Mouse (Mus musculus): ENCODE measurements around the gene Osbpl3. TPM values are rescaled to one million over a fixed set of nuclear protein-coding genes. Genes with fewer than 3 reads are reported as not detected.

Osbpl3 gene
- 10 to 100 TPM; 24.0 to 35.0 TPM for total RNA-seq (2021)

DNA sequence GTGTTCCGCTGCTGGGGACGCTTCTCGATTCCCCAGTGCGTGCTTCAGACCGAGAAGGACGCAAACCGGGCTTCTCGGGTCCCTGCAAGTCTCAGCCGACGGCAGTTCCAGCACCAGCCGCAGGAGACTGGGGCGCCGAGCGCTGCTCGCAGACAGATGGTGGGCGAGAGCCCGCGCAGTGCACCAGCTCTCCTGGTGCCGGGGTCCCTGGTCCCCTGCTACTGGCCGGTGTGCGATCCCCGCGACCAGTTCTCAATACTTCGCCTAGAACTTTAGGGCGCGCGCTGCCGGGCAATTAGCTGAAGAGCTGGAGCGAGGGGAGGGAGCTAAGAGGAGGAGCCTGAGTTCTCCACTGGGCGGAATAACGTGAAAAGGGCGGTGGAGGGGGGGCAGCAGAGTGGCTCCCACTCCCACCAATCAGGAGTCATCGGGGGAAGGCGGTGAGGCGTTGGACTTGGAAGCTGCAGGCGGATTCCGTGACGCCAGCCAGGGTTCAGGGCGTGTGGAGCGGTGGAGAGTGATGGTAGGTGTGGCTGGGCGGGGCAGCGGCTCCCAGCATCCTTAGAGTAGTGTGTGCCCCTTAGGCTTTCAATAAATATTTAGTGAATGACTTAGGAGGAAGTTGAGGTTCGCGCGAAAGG, at the start of gene Osbpl3:
Gene Osbpl3, minus strand, starts transcription at position 373 of the 641 bp plus-strand sequence.
- DNase-seq = peak; percentile 78 to 88
- intact Hi-C loops (cut with DNase I) = loop anchor here (2.0 kb wide), 3 partner anchors 71 to 143 kb away; no protein-coding TSS in a partner anchor

GRCm38 (mm10) chr6:50505531-50505930, 49.5 kb upstream of the Osbpl3 start:
- intact Hi-C loops (cut with DNase I) = no loop called here
- DNase-seq = no peak

DNA sequence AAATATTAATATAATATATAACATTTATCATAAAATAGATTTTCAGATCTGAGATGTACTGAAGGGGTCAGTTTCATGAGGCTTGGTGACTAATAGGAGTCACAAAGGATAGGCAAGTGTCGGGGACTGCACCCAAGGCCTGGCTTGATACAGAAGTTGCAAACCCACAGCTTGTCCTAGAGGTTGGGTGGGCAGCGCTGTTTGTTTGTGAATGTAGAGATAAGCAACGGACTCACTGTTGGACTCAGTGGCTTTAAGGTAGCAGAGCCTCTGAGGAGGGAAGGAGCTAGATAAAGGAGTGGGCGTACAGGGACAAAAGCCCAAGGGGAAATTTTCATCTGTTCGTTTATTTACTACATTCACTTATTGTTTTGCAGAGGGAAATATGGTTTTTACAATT, 48.7 kb upstream of the Osbpl3 start:
- intact Hi-C loops (cut with DNase I) = no loop called here

GRCm38 (mm10) chr6:50503779-50504178, 47.8 kb upstream of the Osbpl3 start:
- no peak for DNase-seq
- intact Hi-C loops (cut with DNase I) = no loop called here

More for the DNA sequence above, 48.7 kb upstream of the Osbpl3 start:
- DNase-seq = no peak

DNA sequence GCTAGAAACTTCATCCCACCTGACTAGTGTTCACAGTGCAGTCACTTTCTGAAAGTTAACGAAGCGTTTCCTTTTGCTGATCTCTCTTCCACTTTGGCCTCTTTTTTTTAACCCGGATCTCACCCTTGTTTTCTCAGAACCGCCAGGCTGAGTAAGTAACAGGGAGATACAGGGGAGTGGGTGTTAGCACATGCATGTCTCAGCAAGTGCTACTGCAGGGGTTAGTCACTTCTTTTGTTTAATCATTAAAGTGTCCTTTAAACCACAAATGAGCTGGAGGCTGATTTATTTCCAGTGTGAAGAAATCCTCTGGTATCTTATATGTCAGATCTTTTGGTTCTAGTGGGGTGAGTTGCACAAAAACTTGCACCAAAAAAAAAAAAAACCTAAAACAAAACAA, 47.0 kb upstream of the Osbpl3 start:
- intact Hi-C loops (cut with DNase I) = no loop called here
- no peak for DNase-seq

DNA sequence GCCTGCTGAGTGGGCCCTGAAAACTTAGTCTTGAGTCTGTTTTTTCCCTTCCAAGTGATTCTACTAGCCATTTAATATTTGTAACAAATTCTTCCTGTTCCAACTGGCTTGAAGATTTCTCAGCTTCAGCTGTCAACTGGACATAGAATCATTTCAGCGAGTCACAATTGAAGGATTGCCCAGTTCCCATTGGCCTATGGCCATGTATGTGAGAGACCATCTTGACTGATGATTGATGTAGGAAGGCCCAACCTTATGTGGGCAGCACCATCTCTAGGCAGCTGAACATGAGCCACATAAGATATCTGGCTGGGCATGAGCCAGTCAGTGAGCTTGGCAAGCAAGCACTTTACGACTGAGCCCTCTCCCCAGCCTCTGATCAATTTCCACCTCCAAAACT, 42.3 kb upstream of the Osbpl3 start:
- peak; percentile 24 to 33 for DNase-seq
- intact Hi-C loops (cut with DNase I) = no loop called here

- DNase-seq = no peak
- intact Hi-C loops (cut with DNase I) = no loop called here
These were observed 34.5 kb upstream of the Osbpl3 start for GRCm38 (mm10) chr6:50490519-50490918.

DNA sequence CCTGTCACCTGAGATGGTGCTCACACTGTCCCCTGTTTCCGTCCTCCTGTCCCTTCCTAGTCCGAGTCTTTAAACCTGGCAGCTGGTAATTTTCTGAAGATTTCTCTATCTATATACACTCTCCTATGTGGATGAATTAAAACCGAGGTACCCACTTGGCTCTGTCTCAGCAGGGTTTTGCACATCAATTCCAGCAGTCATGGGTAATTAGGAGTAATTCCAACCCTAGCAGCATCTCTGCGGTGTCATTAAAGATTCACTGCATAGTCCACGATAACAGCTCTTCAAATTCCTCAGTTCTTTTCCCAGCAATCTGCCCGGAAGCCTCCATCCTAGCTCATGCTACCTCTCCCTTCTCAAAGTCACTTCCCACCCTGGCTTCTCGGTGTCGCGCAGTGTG, 33.4 kb upstream of the Osbpl3 start:
- no peak for DNase-seq
- intact Hi-C loops (cut with DNase I) = no loop called here

GRCm38 (mm10) chr6:50486035-50486902, 30.3 kb upstream of the Osbpl3 start:
- no peak for DNase-seq
- intact Hi-C loops (cut with DNase I) = no loop called here

GRCm38 (mm10) chr6:50483426-50483825, 27.4 kb upstream of the Osbpl3 start:
- intact Hi-C loops (cut with DNase I) = no loop called here
- DNase-seq = no peak

DNA sequence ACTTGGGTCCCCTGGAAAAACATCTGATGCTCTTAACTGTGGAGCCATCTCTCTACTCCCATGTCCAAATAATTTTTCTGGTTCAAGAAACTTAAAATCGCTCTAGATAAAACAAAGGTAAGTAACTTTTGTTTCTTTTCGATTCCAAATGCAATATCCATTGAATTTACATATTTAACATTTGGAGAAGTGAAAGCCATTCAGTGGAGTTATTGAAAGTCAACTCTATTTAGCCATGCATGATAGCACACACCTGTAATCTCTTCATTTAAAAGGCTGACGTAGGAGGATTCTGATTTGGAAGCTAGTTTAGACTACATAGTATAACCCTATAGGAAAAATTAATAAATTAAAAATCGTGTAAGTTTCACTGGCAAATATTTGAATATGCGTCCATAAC, 25.5 kb upstream of the Osbpl3 start:
- intact Hi-C loops (cut with DNase I) = no loop called here
- no peak for DNase-seq

DNA sequence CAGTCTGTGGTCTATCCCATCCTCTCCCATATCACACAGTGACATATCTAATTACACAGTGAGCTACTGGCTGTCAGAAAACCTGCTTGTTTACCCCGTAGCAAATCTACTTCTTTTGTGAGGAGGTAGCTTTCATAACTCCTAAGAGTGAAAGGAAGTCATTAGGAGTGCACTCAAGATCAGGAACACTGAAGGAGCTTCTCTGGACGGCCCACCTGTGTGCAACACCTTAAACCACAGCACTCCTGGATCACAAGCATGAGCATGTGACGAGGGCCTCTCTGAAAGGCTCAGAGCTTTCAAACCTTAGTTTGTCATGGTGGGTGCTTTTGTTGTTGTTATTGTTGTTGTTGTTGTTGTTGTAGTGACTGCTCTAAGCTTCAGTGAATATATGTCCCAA, 10.4 kb upstream of the Osbpl3 start:
- intact Hi-C loops (cut with DNase I) = no loop called here
- DNase-seq = no peak

DNA sequence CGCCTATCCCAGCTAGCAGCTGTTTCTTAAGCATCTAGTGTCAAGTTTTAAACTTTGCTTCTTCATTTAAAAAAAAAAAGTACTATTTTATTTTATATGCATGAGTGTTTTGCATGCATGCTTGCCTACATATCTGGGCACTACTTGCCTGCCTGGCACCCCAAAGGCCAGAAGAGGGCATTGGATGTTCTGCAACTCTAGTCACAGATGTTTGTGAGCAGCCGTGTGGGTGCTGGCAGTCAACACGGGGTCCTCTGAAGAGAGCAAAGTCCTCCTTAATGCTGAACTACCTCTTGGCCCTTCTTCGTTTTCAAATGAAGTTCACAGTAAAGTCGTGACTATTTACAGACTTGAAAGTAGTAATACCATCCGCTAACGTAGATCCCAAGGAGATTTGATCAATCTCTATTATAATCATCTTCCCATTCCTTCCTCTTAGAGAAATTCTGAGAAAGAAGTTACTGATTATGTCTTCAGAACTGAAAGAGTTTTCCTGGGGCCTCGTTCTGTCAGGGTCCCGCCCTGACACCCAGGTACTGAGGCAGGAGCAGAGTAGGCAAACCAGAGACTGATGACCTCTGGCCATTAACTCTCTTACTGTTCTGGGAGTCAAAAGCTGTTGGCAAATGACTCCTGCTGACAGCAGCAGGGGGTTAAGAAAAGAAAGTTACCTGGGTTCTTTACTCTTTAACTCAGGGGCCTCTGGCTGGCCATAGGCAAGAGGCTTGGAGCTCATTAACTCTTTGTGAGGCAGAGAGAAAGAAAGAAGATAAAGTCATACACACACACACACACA, 8.9 kb upstream of the Osbpl3 start:
- intact Hi-C loops (cut with DNase I) = no loop called here
- no peak for DNase-seq

DNA sequence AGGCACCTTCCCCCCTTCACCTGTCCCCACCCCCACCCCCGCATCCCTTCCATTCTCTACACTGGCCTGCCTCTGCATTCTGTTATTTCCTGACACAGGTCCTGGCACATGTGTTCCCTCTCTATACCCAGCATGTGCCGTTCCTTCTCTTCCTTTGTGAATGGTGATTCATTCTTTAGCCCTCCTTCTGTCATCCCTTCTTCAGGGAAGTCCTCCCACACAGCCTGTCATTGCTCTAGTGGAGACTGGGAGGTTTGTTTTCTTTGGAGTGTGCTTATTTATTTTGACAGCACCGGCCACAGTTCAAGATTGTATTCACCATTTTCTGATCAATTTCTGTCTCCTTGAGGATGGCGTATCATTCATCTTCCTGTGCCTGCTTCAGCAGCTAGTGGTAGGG, 6.0 kb upstream of the Osbpl3 start:
- intact Hi-C loops (cut with DNase I) = no loop called here
- no peak for DNase-seq

- DNase-seq = no peak
- intact Hi-C loops (cut with DNase I) = no loop called here
These were observed 5.6 kb upstream of the Osbpl3 start for GRCm38 (mm10) chr6:50461585-50461984.

DNA sequence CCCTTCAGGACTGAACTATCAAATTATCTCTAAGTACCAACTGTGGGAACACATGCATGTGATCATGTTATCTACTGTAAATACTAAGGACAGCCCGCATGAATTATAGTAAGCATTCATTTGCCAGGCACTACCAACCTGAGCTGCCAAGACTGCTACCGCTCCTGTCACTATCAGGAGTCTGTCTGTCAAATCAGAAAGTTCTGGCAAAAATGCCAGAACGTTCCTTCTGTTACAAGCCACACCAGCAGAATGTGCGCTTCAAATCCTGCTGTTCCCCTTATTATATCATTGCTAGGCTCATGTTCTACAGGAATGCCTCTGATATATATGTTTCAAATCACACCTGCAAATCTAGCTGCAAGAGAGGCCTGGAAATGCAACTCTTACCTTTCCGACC, 4.6 kb upstream of the Osbpl3 start:
- no peak for DNase-seq
- intact Hi-C loops (cut with DNase I) = no loop called here

GRCm38 (mm10) chr6:50460246-50460645, 4.2 kb upstream of the Osbpl3 start:
- intact Hi-C loops (cut with DNase I) = no loop called here
- no peak for DNase-seq

- intact Hi-C loops (cut with DNase I) = no loop called here
- DNase-seq = no peak
These were observed 3.3 kb upstream of the Osbpl3 start for GRCm38 (mm10) chr6:50459271-50459670.

GRCm38 (mm10) chr6:50457551-50458348, 1.7 kb upstream of the Osbpl3 start:
- intact Hi-C loops (cut with DNase I) = no loop called here
- no peak for DNase-seq

GRCm38 (mm10) chr6:50456706-50457105, 705 bp upstream of the Osbpl3 start:
- intact Hi-C loops (cut with DNase I) = no loop called here

More at GRCm38 (mm10) chr6:50456706-50457105, 705 bp upstream of the Osbpl3 start:
- no peak for DNase-seq

Data from heart, postnatal 36 days (tissue).